Comparison of ENCODE assay signal across 15 mouse cellular contexts in genomic region chr4:137763920-137764495, GRCm38 (mm10). TPM values are rescaled to one million over a fixed set of nuclear protein-coding genes. Genes with fewer than 3 reads are reported as not detected.
A peak's percentile ranks its signal among the peaks of the same experiment; 100 is the strongest.
DNase-seq lines count a peak whose midpoint lies in the region; ATAC-seq and TF ChIP-seq lines count a peak whose summit lies in the region.
"Had no signal": no experiment of that assay in that cellular context is flagged by ENCODE, and none has a peak within 500 bp of the region (broad histone marks: within the 10 kb centered on the region; RNA-seq: fewer than 3 reads in every experiment).

No protein-coding gene starts in this region.

- DNase-seq in gastrocnemius, postnatal 10 days: peak; percentile 43
- DNase-seq in gastrocnemius, adult 18-20 months (ENCODE audit: low spot score): no peak
- DNase-seq in kidney, postnatal 4 days: peak; percentile 69 to 79
- peak; percentile 46 for DNase-seq in CH12.LX (ENCODE audit: extremely low read depth)
- DNase-seq in liver, postnatal 0 days: peak; percentile 65
- DNase-seq in embryo, embryonic 9.5 days (ENCODE audit: extremely low spot score): no peak
- DNase-seq in retina, postnatal 1 day: no peak
- DNase-seq: cerebellum, postnatal 14 days; heart, adult 2 months; thymus, postnatal 14 days had no signal

- peak; percentile 42 for TF ChIP-seq EP300 in CH12.LX (IDR thresholded peaks at IDR 0.05; ENCODE audit: low read length)
- TF ChIP-seq EP300 in liver, postnatal 0 days (IDR thresholded peaks at IDR 0.05; ENCODE audit: low read depth): no peak

- no peaks in the 10 kb centered on the region for H3K36me3 ChIP-seq in kidney, embryonic 15.5 days
- peaks cover 6 to 67% of the 10 kb centered on the region in 2 experiments for H3K36me3 ChIP-seq in CH12.LX (replicated peaks in 1 of 2; ENCODE audit: control insufficient read depth in 1 of 2, insufficient read depth in 1 of 2, low read length in 1 of 2)
- no peaks in the 10 kb centered on the region for H3K36me3 ChIP-seq in liver, postnatal 0 days (replicated peaks; ENCODE audit: insufficient read depth, low read length)
- H3K36me3 ChIP-seq: limb, embryonic 12.5 days had no signal

- H3K27ac ChIP-seq in kidney, embryonic 15.5 days: no peak overlapping the region
- H3K27ac ChIP-seq in CH12.LX (ENCODE audit: insufficient read depth, low read depth): peak overlapping the region; percentile 64
- peak overlapping the region; percentile 11 for H3K27ac ChIP-seq in liver, postnatal 0 days (ENCODE audit: low read depth)
- H3K27ac ChIP-seq: heart, adult 2 months; limb, embryonic 12.5 days had no signal

- dilution Hi-C loops in CH12.LX (cut with MboI; ENCODE audit: extremely low pct_ligation_motif_present, extremely low pct_unique_long_range_greater_than_20kb, low sequenced_read_pairs): no loop called here

- H3K9ac ChIP-seq in kidney, embryonic 15.5 days: no peak overlapping the region
- H3K9ac ChIP-seq in CH12.LX (ENCODE audit: insufficient read depth, low read depth): no peak overlapping the region
- H3K9ac ChIP-seq in liver, postnatal 0 days (replicated peaks): no peak overlapping the region
- H3K9ac ChIP-seq: limb, embryonic 12.5 days had no signal

- H3K79me2 ChIP-seq in CH12.LX (replicated peaks; ENCODE audit: control insufficient read depth, extremely low read depth, insufficient read depth, poor library complexity, severe bottlenecking): peaks cover 43% of the 10 kb centered on the region

- in situ Hi-C loops in CH12.LX (cut with MboI; ENCODE audit: low pct_ligation_motif_present, low pct_unique_long_range_greater_than_20kb, low sequenced_read_pairs): no loop called here

- no peak overlapping the region for H3K4me3 ChIP-seq in kidney, embryonic 15.5 days (replicated peaks)
- no peak overlapping the region for H3K4me3 ChIP-seq in CH12.LX (replicated peaks in 1 of 3; ENCODE audit: low read depth in 2 of 3, low read length in 2 of 3, poor library complexity in 1 of 3)
- no peak overlapping the region for H3K4me3 ChIP-seq in liver, postnatal 0 days (ENCODE audit: low read depth, low read length)
- H3K4me3 ChIP-seq: heart, adult 2 months; limb, embryonic 12.5 days; myocyte had no signal

- no peak for TF ChIP-seq CTCF in CH12.LX (conservative IDR thresholded peaks at IDR 0.05 in 1 of 2, IDR thresholded peaks at IDR 0.05 in 1 of 2; ENCODE audit: low read depth in 2 of 2, low read length in 2 of 2)
- no peak for TF ChIP-seq CTCF in liver, postnatal 0 days (IDR thresholded peaks at IDR 0.05; ENCODE audit: low read depth)

- no peak for TF ChIP-seq RAD21 in CH12.LX (IDR thresholded peaks at IDR 0.05; ENCODE audit: low read depth, low read length)

- H3K9me3 ChIP-seq in kidney, embryonic 15.5 days (replicated peaks): no peaks in the 10 kb centered on the region
- no peaks in the 10 kb centered on the region for H3K9me3 ChIP-seq in CH12.LX (replicated peaks; ENCODE audit: low read length)
- H3K9me3 ChIP-seq in liver, postnatal 0 days (ENCODE audit: low read length): no peaks in the 10 kb centered on the region
- H3K9me3 ChIP-seq: limb, embryonic 12.5 days had no signal

- no peaks in the 10 kb centered on the region for H3K27me3 ChIP-seq in kidney, embryonic 15.5 days
- H3K27me3 ChIP-seq in CH12.LX (replicated peaks): no peaks in the 10 kb centered on the region
- no peaks in the 10 kb centered on the region for H3K27me3 ChIP-seq in liver, postnatal 0 days (ENCODE audit: insufficient read depth, low read length)
- H3K27me3 ChIP-seq: limb, embryonic 12.5 days had no signal

- H3K4me1 ChIP-seq in kidney, embryonic 15.5 days: peaks cover 19% of the 10 kb centered on the region
- peaks cover 13 to 67% of the 10 kb centered on the region in 2 experiments for H3K4me1 ChIP-seq in CH12.LX (ENCODE audit: control insufficient read depth in 1 of 2, insufficient read depth in 2 of 2)
- H3K4me1 ChIP-seq in liver, postnatal 0 days (ENCODE audit: insufficient read depth): peaks cover 14% of the 10 kb centered on the region

- 50% methylated on average over 8 of the region's 8 CpGs for whole genome bisulfite sequencing in kidney, embryonic 15.5 days
- 48% methylated on average over 8 of the region's 8 CpGs for WGBS in liver, postnatal 0 days (ENCODE audit: insufficient replicate concordance)

- no peak for ATAC-seq in kidney, embryonic 15.5 days (replicated peaks; ENCODE audit: low FRiP score)
- ATAC-seq in liver, postnatal 0 days: peak; percentile 66

- no peak for TF ChIP-seq POLR2A in CH12.LX (IDR thresholded peaks at IDR 0.05; ENCODE audit: low read depth, low read length)

- H3K4me2 ChIP-seq in kidney, embryonic 15.5 days: no peak overlapping the region
- H3K4me2 ChIP-seq in CH12.LX (ENCODE audit: insufficient read depth, low read depth, poor library complexity, severe bottlenecking): peak overlapping the region; percentile 44
- no peak overlapping the region for H3K4me2 ChIP-seq in liver, postnatal 0 days (ENCODE audit: low read depth, low read length)
- H3K4me2 ChIP-seq: limb, embryonic 12.5 days had no signal

TF ChIP-seq in CH12.LX, 34 proteins besides CTCF, POLR2A, EP300 and RAD21:
- peak; percentile 66; the same call in 1 of the 2 replicates for TF ChIP-seq IRF4 (IDR thresholded peaks at IDR 0.05; ENCODE audit: low read depth, low read length)
- no peak for TF ChIP-seq USF1 (IDR thresholded peaks at IDR 0.05; ENCODE audit: low read depth, low read length)
- no peak; the same call in 1 of the 2 replicates for TF ChIP-seq ETS1 (conservative IDR thresholded peaks at IDR 0.05; ENCODE audit: low read depth, low read length)
- 0 out of 2 replicates have a peak, but pooled peaks have one; percentile 6 for TF ChIP-seq MAFK (IDR thresholded peaks at IDR 0.05; ENCODE audit: insufficient replicate concordance, low read length)
- no peak for TF ChIP-seq E2F4 (IDR thresholded peaks at IDR 0.05; ENCODE audit: insufficient replicate concordance, low read depth, low read length)
- TF ChIP-seq MEF2A (IDR thresholded peaks at IDR 0.05; ENCODE audit: borderline replicate concordance, low read depth, low read length): no peak
- no peak for TF ChIP-seq JUN (IDR thresholded peaks at IDR 0.05; ENCODE audit: insufficient read depth, low read depth, low read length)
- no peak for TF ChIP-seq HCFC1 (IDR thresholded peaks at IDR 0.05; ENCODE audit: low read depth, low read length)
- peak; percentile 48; the same call in 1 of the 2 replicates for TF ChIP-seq MXI1 (IDR thresholded peaks at IDR 0.05; ENCODE audit: low read depth, low read length)
- no peak for TF ChIP-seq SMC3 (IDR thresholded peaks at IDR 0.05; ENCODE audit: low read depth, low read length)
- TF ChIP-seq KAT2A (IDR thresholded peaks at IDR 0.05; ENCODE audit: insufficient replicate concordance, low read length): no peak
- TF ChIP-seq POLR2AphosphoS2 (IDR thresholded peaks at IDR 0.05; ENCODE audit: low read depth, low read length): no peak
- no peak for TF ChIP-seq ZC3H11A (IDR thresholded peaks at IDR 0.05; ENCODE audit: low read depth, low read length)
- no peak for TF ChIP-seq MAX (IDR thresholded peaks at IDR 0.05; ENCODE audit: low read length)
- peak; percentile 50; the same call in 1 of the 2 replicates for TF ChIP-seq ELF1 (IDR thresholded peaks at IDR 0.05; ENCODE audit: low read depth, low read length)
- no peak for TF ChIP-seq PAX5 (IDR thresholded peaks at IDR 0.05; ENCODE audit: low read length)
- no peak for TF ChIP-seq NRF1 (IDR thresholded peaks at IDR 0.05; ENCODE audit: low read depth, low read length)
- TF ChIP-seq CHD1 (IDR thresholded peaks at IDR 0.05; ENCODE audit: low read depth, low read length): 0 out of 2 replicates have a peak, but pooled peaks have one; percentile 78
- TF ChIP-seq GABPA (IDR thresholded peaks at IDR 0.05; ENCODE audit: insufficient replicate concordance, low read depth, low read length): no peak
- TF ChIP-seq TCF12 (IDR thresholded peaks at IDR 0.05; ENCODE audit: low read depth, low read length): 0 out of 2 replicates have a peak, but pooled peaks have one; percentile 18
- no peak for TF ChIP-seq TBP (conservative IDR thresholded peaks at IDR 0.05; ENCODE audit: low read depth, low read length)
- TF ChIP-seq RCOR1 (conservative IDR thresholded peaks at IDR 0.05; ENCODE audit: low read depth, low read length): 0 out of 2 replicates have a peak, but pooled peaks have one; percentile 38
- TF ChIP-seq ZMIZ1 (IDR thresholded peaks at IDR 0.05; ENCODE audit: low read depth, low read length): no peak
- no peak for TF ChIP-seq MAZ (IDR thresholded peaks at IDR 0.05; ENCODE audit: low read depth, low read length)
- TF ChIP-seq MYC (IDR thresholded peaks at IDR 0.05; ENCODE audit: low read depth, low read length): 0 out of 2 replicates have a peak, but pooled peaks have one; percentile 12
- TF ChIP-seq CHD2 (IDR thresholded peaks at IDR 0.05; ENCODE audit: low read length): peak; percentile 81
- no peak for TF ChIP-seq USF2 (conservative IDR thresholded peaks at IDR 0.05; ENCODE audit: low read depth, low read length)
- TF ChIP-seq UBTF (IDR thresholded peaks at IDR 0.05; ENCODE audit: low read depth, low read length): 0 out of 2 replicates have a peak, but pooled peaks have one; percentile 56
- no peak for TF ChIP-seq NELFE (IDR thresholded peaks at IDR 0.05; ENCODE audit: low read depth, low read length)
- TF ChIP-seq SIN3A (IDR thresholded peaks at IDR 0.05; ENCODE audit: low read length): peak; percentile 59
- peak; percentile 54; the same call in 1 of the 2 replicates for TF ChIP-seq BHLHE40 (IDR thresholded peaks at IDR 0.05; ENCODE audit: low read depth, low read length)
- no peak for TF ChIP-seq ZKSCAN1 (IDR thresholded peaks at IDR 0.05; ENCODE audit: borderline replicate concordance, low read depth, low read length)
- no peak for TF ChIP-seq ZNF384 (IDR thresholded peaks at IDR 0.05; ENCODE audit: low read depth, low read length)
- TF ChIP-seq JUND (conservative IDR thresholded peaks at IDR 0.05; ENCODE audit: low read depth, low read length): no peak
TF ChIP-seq in CH12.LX: peak in this region for 12.

RNA-seq across cellular contexts. Expression of gene Alpl, which starts 32.2 kb away (rescaled TPM):
- 10 to 100 TPM in 1 of 2 experiments, 1 to 10 TPM in 1; 2.7 to 20.8 TPM for total RNA-seq in gastrocnemius, postnatal 10 days (2021)
- 10 to 100 TPM; 22.5 to 22.9 TPM for total RNA-seq in gastrocnemius, adult 18-20 months (2021)
- 12.9 and 25.3 TPM in 2 replicates for polyA plus RNA-seq in kidney, embryonic 15.5 days (2015; fragmentation: Nextera tagmentation; extraction: Ambion mirVana)
- 115 and 130 TPM in 2 replicates for total RNA-seq in CH12.LX (2012; rRNA removed)
- total RNA-seq in CH12.LX (2014; rRNA removed): 62.9 and 65.7 TPM in 2 replicates
- 152 and 164 TPM in 2 replicates for polyA plus RNA-seq in CH12.LX (2012; ENCODE audit: insufficient read length, low read depth)
- 14.7 and 18.7 TPM in 2 replicates for polyA plus RNA-seq in liver, postnatal 0 days (2015; fragmentation: Nextera tagmentation; extraction: Ambion mirVana)
- total RNA-seq: hematopoietic stem cell, adult 5-6 weeks; megakaryocyte progenitor cell, adult 5-6 weeks had no signal

Comparison
In these comparisons a context has a peak if more than half of its experiments do, and no peak if none do; other contexts are left out.
1. DNase-seq: peak in gastrocnemius, postnatal 10 days (single experiment), kidney, postnatal 4 days (2 of 2), CH12.LX (single experiment) and liver, postnatal 0 days (single experiment); none in gastrocnemius, adult 18-20 months (single experiment), embryo, embryonic 9.5 days (single experiment) and retina, postnatal 1 day (single experiment).